Mouse (Mus musculus) stomach, embryonic 15.5 days (tissue): ENCODE data around the gene Epb41. TPM values are rescaled to one million over a fixed set of nuclear protein-coding genes. Genes with fewer than 3 reads are reported as not detected.
A peak's percentile ranks its signal among the peaks of the same experiment; 100 is the strongest.

ENCODE experiments used
- ATAC-seq: fragments of 200-750 bp; cut with Nextera tagmentation; 2 replicates; pipeline ENCODE4 v1.8.0; 2017; ENCODE audit warnings: low read depth, moderate number of reproducible peaks, moderate TSS enrichment; ENCODE audit not compliant: insufficient read depth, low FRiP score
- H3K27ac ChIP-seq: fragments of 300-500 bp; sonication (generic); 2 replicates; pipeline ENCODE4 v1.5.1; 2015; ENCODE audit warnings: mild to moderate bottlenecking, inconsistent platforms
- H3K27me3 ChIP-seq: fragments of 300-500 bp; sonication (generic); replicated peaks from 2 replicates; pipeline ENCODE4 v1.6.1; 2015; ENCODE audit warnings: inconsistent platforms
- H3K36me3 ChIP-seq: fragments of 300-500 bp; sonication (generic); 2 replicates; pipeline ENCODE4 v1.6.1; 2015; ENCODE audit warnings: inconsistent platforms
- H3K4me1 ChIP-seq: fragments of 300-500 bp; sonication (generic); 2 replicates; pipeline ENCODE4 v1.6.1; 2015; ENCODE audit warnings: inconsistent platforms
- H3K4me2 ChIP-seq: fragments of 300-500 bp; sonication (generic); 2 replicates; pipeline ENCODE4 v1.6.1; 2015; ENCODE audit warnings: mild to moderate bottlenecking, inconsistent platforms
- H3K4me3 ChIP-seq: fragments of 300-500 bp; sonication (generic); replicated peaks from 2 replicates; pipeline ENCODE4 v1.5.1; 2015; ENCODE audit warnings: inconsistent platforms
- H3K9ac ChIP-seq: fragments of 300-500 bp; sonication (generic); 2 replicates; pipeline ENCODE4 v1.6.1; 2015; ENCODE audit warnings: inconsistent platforms
- H3K9me3 ChIP-seq: fragments of 300-500 bp; sonication (generic); 2 replicates; pipeline ENCODE4 v1.6.1; 2016; ENCODE audit warnings: inconsistent platforms
- WGBS: fragments of 180-500 bp; shearing (Covaris S2); methylation state at CpG from one replicate; pipeline ENCODE4 v1.1.7; 2015; 5-methylcytosine and 5-hydroxymethylcytosine counted together
- polyA plus RNA-seq: library from polyadenylated mRNA; unstranded; fragments of >200 nt; fragmentation: Nextera tagmentation; extraction: Ambion mirVana; gene quantifications from 2 replicates; pipeline ENCODE4 v1.2.1, GENCODE M21; 2015

Gene Epb41
- polyA plus RNA-seq, 1 experiment from 2014 or later = 57.8 TPM

DNA sequence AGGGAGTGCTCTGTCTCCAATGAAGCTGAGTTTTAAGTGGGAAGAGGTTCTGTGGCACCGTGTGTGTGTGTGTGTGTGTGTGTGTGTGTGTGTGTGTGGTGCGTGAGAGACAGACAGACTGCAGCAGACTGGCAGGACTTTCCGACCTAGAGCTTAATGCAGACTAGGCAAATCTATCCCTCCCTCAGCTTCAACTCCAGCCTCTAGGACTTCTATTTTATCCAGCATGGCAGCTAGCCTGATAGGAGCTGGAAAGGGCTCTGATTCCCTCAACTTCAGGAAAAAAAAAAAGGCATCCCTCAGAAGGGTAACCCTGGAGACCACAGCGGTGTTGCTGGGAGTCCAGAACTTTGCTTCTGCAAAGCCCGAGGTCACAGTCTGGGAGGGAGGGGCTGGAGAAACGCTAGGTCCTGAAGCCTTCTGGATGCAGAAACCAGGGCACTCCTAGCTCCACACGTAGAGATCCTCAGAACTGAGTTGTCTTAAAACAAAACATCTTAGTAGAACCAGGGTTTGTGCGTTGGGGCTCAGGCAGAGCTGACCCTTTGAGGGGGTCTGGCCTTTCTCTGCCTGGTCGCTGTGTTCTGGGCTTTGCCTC lies 161.0 kb downstream of the Epb41 start:
- Histone ChIP-seq H3K27ac (no peak overlapping the region), H3K4me1 (peaks cover 41% of the 10 kb centered on the region)
- WGBS = 23% methylated on average over 9 of the region's 9 CpGs

GRCm38 (mm10) chr4:131913526-131913925 lies 161.6 kb downstream of the Epb41 start:
- H3K4me1 ChIP-seq = peaks cover 34% of the 10 kb centered on the region
- H3K27ac ChIP-seq = no peak overlapping the region
- no peak overlapping the region for H3K4me3 ChIP-seq
- no peak overlapping the region for H3K9ac ChIP-seq
- H3K9me3 ChIP-seq = no peaks in the 10 kb centered on the region
- no peaks in the 10 kb centered on the region for H3K36me3 ChIP-seq
- no peak for ATAC-seq
- H3K4me2 ChIP-seq = no peak overlapping the region
- 58% methylated on average over 10 of the region's 10 CpGs for WGBS
- H3K27me3 ChIP-seq = peaks cover 39% of the 10 kb centered on the region

More for the DNA sequence above, 161.0 kb downstream of the Epb41 start:
- no peak for ATAC-seq
- H3K4me2 ChIP-seq = no peak overlapping the region
- H3K36me3 ChIP-seq = no peaks in the 10 kb centered on the region
- no peaks in the 10 kb centered on the region for H3K9me3 ChIP-seq
- peaks cover 39% of the 10 kb centered on the region for H3K27me3 ChIP-seq
- no peak overlapping the region for H3K4me3 ChIP-seq
- no peak overlapping the region for H3K9ac ChIP-seq

DNA sequence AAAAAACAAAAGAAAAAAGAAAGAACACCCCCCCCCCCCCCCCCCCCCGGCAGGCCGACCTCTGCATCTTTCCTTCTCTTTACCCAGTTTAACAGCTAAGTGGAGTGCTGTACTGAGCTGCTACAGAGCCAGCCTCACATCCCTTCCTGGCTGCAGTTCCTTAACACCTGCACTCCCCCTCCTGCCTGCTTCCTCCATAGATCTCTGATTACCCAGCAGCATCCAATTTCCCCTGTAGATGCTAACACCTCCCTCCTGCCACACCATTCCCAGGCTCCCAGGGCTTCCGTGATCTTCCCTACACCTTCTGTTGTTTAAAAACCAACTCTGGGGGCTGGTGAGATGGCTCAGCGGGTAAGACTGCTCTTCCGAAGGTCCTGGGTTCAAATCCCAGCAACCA lies 163.6 kb downstream of the Epb41 start:
- ATAC-seq = no peak
- no peaks in the 10 kb centered on the region for H3K36me3 ChIP-seq
- H3K4me2 ChIP-seq = no peak overlapping the region
- H3K4me1 ChIP-seq = peaks cover 31% of the 10 kb centered on the region
- peaks cover 32% of the 10 kb centered on the region for H3K27me3 ChIP-seq
- no peaks in the 10 kb centered on the region for H3K9me3 ChIP-seq
- no peak overlapping the region for H3K27ac ChIP-seq
- whole genome bisulfite sequencing = 49% methylated on average over 3 of the region's 5 CpGs
- no peak overlapping the region for H3K9ac ChIP-seq
- H3K4me3 ChIP-seq = no peak overlapping the region

- Histone ChIP-seq H3K9me3 (no peaks in the 10 kb centered on the region), H3K9ac (no peak overlapping the region), H3K36me3 (no peaks in the 10 kb centered on the region), H3K4me3 (0 out of 2 replicates have a peak overlapping the region, but pooled peaks have one; percentile 9), H3K4me1 (peaks cover 21% of the 10 kb centered on the region), H3K27ac (peak overlapping the region; percentile 55), H3K4me2 (peak overlapping the region; percentile 41), H3K27me3 (peaks cover 21% of the 10 kb centered on the region)
- WGBS = 6% methylated on average over 18 of the region's 21 CpGs
- peak; percentile 44; the same call in 1 of the 2 replicates for ATAC-seq
Observed at GRCm38 (mm10) chr4:131910237-131910994, 164.7 kb downstream of the Epb41 start.

DNA sequence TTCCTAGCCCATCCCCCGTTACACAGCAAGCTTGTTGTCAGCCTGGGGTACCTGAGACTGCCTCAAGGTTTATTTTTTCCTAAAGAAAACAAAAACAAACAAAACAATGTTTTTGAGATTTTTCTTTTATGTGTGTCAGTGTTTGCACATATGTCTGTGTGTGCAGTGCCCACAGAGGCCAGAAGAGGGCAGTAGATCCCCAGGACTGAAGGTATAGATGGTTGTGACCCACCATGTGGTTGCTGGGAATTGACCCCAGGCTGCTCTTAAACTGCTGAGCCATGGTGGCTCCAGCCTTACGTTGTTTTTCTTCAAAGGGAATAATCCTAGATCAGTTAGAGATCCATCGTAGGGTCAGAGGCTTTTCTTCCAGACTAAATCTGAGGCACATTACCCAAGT lies 167.2 kb downstream of the Epb41 start:
- ATAC-seq = no peak
- Histone ChIP-seq H3K4me3 (no peak overlapping the region), H3K27ac (no peak overlapping the region), H3K4me1 (peaks cover 6% of the 10 kb centered on the region), H3K9ac (no peak overlapping the region), H3K27me3 (peaks cover 6% of the 10 kb centered on the region), H3K9me3 (no peaks in the 10 kb centered on the region), H3K4me2 (no peak overlapping the region), H3K36me3 (peaks cover 5% of the 10 kb centered on the region; the same call in 1 of the 2 replicates)
- WGBS = 91% methylated on average over 3 of the region's 3 CpGs

DNA sequence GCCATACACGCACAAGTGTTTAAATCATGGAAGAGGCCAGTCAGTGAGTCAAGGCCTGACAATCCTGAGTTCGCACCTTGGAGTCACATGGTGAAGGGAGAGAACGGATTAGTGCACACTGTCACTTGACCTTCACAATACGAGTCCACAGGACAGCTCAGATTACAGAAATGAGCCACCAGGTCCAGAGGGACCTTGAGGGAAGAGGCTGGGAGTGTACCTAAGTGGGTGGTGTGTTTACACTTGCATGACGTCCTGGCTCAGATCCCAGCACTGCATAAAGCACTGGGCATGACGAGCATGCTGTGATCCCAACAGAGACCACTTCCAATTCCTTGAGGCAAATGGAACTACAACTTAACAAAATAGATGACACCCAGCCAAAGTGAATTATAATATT lies 168.7 kb downstream of the Epb41 start:
- peaks cover 17% of the 10 kb centered on the region for H3K36me3 ChIP-seq
- 45% methylated on average over 6 of the region's 6 CpGs for WGBS
- H3K9me3 ChIP-seq = no peaks in the 10 kb centered on the region
- H3K27me3 ChIP-seq = no peaks in the 10 kb centered on the region
- peak; percentile 53; the same call in 1 of the 2 replicates for ATAC-seq
- no peak overlapping the region for H3K4me2 ChIP-seq
- no peak overlapping the region; the same call in 1 of the 2 replicates for H3K27ac ChIP-seq
- H3K9ac ChIP-seq = no peak overlapping the region
- H3K4me1 ChIP-seq = peaks cover 6% of the 10 kb centered on the region
- H3K4me3 ChIP-seq = no peak overlapping the region

GRCm38 (mm10) chr4:131904478-131904877 lies 170.6 kb downstream of the Epb41 start:
- 61% methylated on average over 8 of the region's 8 CpGs for WGBS
- ATAC-seq = no peak
- peaks cover 35% of the 10 kb centered on the region for H3K36me3 ChIP-seq

GRCm38 (mm10) chr4:131901090-131901489 lies 174.0 kb downstream of the Epb41 start:
- H3K9me3 ChIP-seq = no peaks in the 10 kb centered on the region
- 94% methylated on average over 15 of the region's 15 CpGs for WGBS
- no peak for ATAC-seq
- H3K9ac ChIP-seq = no peak overlapping the region
- H3K4me2 ChIP-seq = no peak overlapping the region
- H3K27me3 ChIP-seq = no peaks in the 10 kb centered on the region
- H3K4me3 ChIP-seq = no peak overlapping the region
- H3K27ac ChIP-seq = no peak overlapping the region
- H3K36me3 ChIP-seq = peaks cover 57% of the 10 kb centered on the region
- no peaks in the 10 kb centered on the region for H3K4me1 ChIP-seq

More at GRCm38 (mm10) chr4:131904478-131904877, 170.6 kb downstream of the Epb41 start:
- Histone ChIP-seq H3K27me3 (no peaks in the 10 kb centered on the region), H3K9me3 (no peaks in the 10 kb centered on the region), H3K27ac (no peak overlapping the region), H3K4me1 (no peaks in the 10 kb centered on the region), H3K9ac (no peak overlapping the region), H3K4me3 (no peak overlapping the region), H3K4me2 (no peak overlapping the region)

- Histone ChIP-seq H3K27ac (no peak overlapping the region), H3K27me3 (no peaks in the 10 kb centered on the region), H3K9ac (no peak overlapping the region), H3K4me3 (no peak overlapping the region), H3K36me3 (peaks cover 62% of the 10 kb centered on the region), H3K4me1 (no peaks in the 10 kb centered on the region), H3K4me2 (no peak overlapping the region), H3K9me3 (no peaks in the 10 kb centered on the region)
- WGBS = 80% methylated on average over 6 of the region's 6 CpGs
- ATAC-seq = no peak
Observed at GRCm38 (mm10) chr4:131899180-131899554, 176.0 kb downstream of the Epb41 start.

- no peak for ATAC-seq
- no peaks in the 10 kb centered on the region for H3K4me1 ChIP-seq
- H3K9me3 ChIP-seq = no peaks in the 10 kb centered on the region
- H3K27ac ChIP-seq = no peak overlapping the region
- H3K4me3 ChIP-seq = no peak overlapping the region
- H3K36me3 ChIP-seq = peaks cover 65% of the 10 kb centered on the region
- WGBS = 89% methylated on average over 12 of the region's 12 CpGs
- H3K9ac ChIP-seq = no peak overlapping the region
- H3K4me2 ChIP-seq = no peak overlapping the region
- H3K27me3 ChIP-seq = no peaks in the 10 kb centered on the region
Observed at GRCm38 (mm10) chr4:131898503-131899179, 176.5 kb downstream of the Epb41 start.

DNA sequence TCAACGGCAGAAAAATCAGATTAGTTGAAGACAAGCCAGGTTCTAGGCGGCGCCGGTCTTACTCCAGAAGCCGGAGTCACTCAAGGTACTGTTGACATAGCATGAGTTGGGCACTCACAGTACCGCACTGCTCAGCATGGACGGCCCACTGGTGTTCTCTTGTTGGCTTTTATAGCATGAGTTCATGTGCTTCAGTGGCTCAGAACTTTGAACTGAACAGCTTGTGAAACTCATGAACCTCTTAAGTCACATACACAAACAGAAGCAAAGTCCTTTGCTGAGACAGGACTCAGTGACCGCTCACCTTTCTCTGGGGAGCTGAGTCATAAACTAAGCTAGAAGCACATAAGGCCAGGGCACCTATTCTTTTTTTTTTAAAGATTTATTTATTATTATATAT lies 177.3 kb downstream of the Epb41 start:
- no peaks in the 10 kb centered on the region for H3K27me3 ChIP-seq
- H3K9me3 ChIP-seq = no peaks in the 10 kb centered on the region
- 88% methylated on average over 8 of the region's 8 CpGs for WGBS
- H3K4me2 ChIP-seq = no peak overlapping the region
- ATAC-seq = no peak
- H3K9ac ChIP-seq = no peak overlapping the region
- H3K36me3 ChIP-seq = peaks cover 73% of the 10 kb centered on the region
- no peaks in the 10 kb centered on the region for H3K4me1 ChIP-seq
- H3K27ac ChIP-seq = no peak overlapping the region
- H3K4me3 ChIP-seq = no peak overlapping the region

DNA sequence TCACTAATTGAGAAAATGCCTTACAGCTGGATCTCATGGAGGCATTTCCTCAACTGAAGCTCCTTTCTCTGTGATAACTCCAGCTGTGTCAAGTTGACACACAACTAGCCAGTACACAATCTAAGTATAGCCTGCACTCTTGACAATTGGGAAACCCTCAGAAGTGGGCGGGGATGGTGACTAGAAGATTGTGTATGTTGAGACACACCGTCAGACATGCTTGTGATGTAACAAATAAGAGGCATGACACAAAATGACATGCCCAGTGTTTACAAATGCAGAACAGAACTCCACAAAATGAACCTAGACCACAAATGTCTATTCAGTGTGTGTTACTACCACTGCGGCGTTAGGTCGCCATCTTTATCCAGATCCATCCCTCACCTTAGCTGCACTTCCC lies 178.0 kb downstream of the Epb41 start:
- Histone ChIP-seq H3K27ac (no peak overlapping the region), H3K4me3 (no peak overlapping the region), H3K4me1 (no peaks in the 10 kb centered on the region), H3K4me2 (no peak overlapping the region), H3K27me3 (no peaks in the 10 kb centered on the region), H3K9me3 (no peaks in the 10 kb centered on the region), H3K9ac (no peak overlapping the region), H3K36me3 (peaks cover 67% of the 10 kb centered on the region)
- 96% methylated on average over 5 of the region's 5 CpGs for WGBS
- ATAC-seq = no peak
